Mouse (Mus musculus): ENCODE measurements around the gene Fam83g. TPM values are rescaled to one million over a fixed set of nuclear protein-coding genes. Genes with fewer than 3 reads are reported as not detected.

The Fam83g gene
- polyA plus RNA-seq, 1 experiment from 2014 or later: 2.2 TPM

DNA sequence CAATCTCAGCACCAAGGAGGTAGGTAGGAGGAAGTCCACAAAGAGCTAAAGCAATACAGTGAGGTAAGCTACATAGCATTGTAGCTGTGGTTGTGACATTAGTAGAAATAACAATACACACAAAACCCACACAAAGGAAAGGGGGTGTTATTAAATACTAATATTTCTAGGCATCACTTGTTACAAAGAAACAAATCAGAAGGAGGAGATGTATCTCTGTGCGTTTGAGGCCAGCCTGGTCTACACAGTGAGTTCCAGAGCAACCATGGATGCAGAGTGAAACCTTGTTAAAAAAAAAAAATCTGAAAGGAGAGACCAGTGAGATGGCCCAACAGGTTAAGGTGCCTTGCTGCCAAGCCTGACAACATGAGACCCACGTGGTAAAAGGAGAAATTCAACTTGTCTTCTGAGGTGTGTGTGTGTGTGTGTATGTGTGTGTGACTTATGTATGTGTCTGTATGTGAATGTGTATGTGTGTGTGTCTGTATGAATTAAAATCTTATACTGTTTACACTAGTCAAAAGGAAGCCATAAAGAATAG, 37.3 kb upstream of the Fam83g start:
- Histone ChIP-seq H3K27ac (no peak overlapping the region), H3K36me3 (no peaks in the 10 kb centered on the region), H3K4me2 (replicated peaks) (no peak overlapping the region), H3K4me3 (no peak overlapping the region), H3K4me1 (peaks cover 20% of the 10 kb centered on the region), H3K9me3 (no peaks in the 10 kb centered on the region), H3K27me3 (no peaks in the 10 kb centered on the region), H3K9ac (no peak overlapping the region)
- no peak for ATAC-seq (ENCODE audit: low FRiP score, low read depth)
- WGBS: 69% methylated on average over 2 of the region's 2 CpGs

DNA sequence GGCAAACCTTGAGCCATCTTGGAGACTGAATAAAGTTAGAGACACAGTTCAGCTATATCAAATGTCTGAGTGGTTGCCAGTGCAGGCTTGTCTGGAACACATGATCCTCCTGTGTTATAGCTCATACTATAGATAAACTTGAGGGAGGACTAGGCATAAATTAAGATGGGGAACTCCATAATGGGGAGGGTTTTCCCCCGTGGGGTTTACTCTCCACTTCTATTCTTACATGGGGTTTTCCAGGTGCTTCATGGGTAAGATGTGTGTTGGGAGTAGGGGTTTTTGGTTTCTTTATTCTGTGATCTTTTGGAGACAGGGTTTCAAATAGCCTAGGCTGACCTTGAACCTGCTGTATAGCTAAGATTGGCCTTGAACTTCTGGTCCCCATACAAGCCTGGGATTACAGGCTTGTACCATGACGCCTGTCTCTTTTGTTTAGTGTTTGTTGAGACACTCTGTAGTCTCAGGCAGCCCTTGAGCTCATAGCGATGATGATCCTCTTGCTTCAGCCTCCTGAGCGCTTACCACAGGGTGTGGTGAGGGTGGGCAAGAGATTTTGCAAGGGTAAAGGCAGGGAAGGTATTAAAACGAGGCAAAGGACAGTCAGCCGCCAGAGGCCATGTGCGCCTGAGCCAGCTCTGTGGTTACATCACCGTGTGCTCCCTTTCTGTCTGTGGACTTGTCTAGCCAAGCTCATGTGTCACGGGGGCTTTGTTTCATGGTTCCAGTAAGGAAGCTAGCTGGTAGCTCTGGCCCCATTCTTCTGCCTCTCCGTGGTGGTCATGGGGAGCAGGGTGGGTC, 36.6 kb upstream of the Fam83g start:
- no peak overlapping the region for H3K27ac ChIP-seq
- no peak for ATAC-seq (ENCODE audit: low FRiP score, low read depth)
- WGBS: 73% methylated on average over 10 of the region's 10 CpGs

DNA sequence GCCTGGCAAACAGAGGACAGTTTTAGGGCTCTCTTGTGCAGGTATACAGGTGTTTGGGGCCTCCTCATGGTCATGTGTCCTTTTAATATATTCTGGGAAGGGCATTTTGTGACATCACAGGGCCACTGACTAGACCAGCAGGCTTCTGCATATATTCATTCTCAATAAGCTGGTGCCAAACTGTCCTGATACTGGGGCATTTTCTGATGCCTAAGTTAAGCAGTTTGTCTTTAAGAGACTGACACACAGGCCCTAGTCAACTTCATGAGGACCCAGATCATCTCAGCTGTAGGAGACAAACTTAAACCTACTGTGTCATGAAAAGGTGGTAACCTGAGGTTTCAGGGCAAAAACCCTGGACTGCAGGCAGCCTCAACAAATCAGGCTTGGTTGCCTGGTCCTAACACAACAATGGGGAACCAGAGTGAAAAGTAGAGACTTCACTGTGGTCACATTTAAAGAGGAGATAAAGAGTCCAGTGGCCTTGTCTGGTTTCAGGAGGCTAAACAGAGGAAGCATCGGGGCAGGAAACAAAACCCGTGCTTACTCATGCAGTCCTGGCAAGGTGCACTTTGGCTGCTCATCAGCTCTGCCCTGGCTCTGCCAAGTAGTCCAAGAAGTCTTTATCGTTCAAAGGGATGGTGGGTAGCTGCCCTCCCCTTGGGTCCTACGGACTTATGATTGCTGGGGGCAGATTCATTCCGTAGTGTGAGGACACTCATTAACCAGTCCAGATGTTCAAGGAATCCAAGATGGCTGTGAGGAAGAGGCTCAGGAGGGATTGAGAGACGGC, 35.7 kb upstream of the Fam83g start:
- ATAC-seq (ENCODE audit: low FRiP score, low read depth): no peak
- no peak overlapping the region for H3K9ac ChIP-seq
- 74% methylated on average over 6 of the region's 6 CpGs for WGBS
- H3K27me3 ChIP-seq: no peaks in the 10 kb centered on the region
- H3K4me1 ChIP-seq: peaks cover 16% of the 10 kb centered on the region
- H3K4me3 ChIP-seq: no peak overlapping the region
- no peak overlapping the region for H3K4me2 ChIP-seq (replicated peaks)
- H3K27ac ChIP-seq: no peak overlapping the region
- H3K36me3 ChIP-seq: no peaks in the 10 kb centered on the region
- no peaks in the 10 kb centered on the region for H3K9me3 ChIP-seq

More for the DNA sequence above, 36.6 kb upstream of the Fam83g start:
- no peaks in the 10 kb centered on the region for H3K36me3 ChIP-seq
- H3K9ac ChIP-seq: no peak overlapping the region
- no peaks in the 10 kb centered on the region for H3K27me3 ChIP-seq
- H3K9me3 ChIP-seq: no peaks in the 10 kb centered on the region
- no peak overlapping the region for H3K4me2 ChIP-seq (replicated peaks)
- no peak overlapping the region for H3K4me3 ChIP-seq
- peaks cover 20% of the 10 kb centered on the region for H3K4me1 ChIP-seq

GRCm38 (mm10) chr11:61648749-61649115, 35.2 kb upstream of the Fam83g start:
- Histone ChIP-seq H3K27me3 (no peaks in the 10 kb centered on the region), H3K27ac (no peak overlapping the region), H3K36me3 (no peaks in the 10 kb centered on the region), H3K4me2 (replicated peaks) (no peak overlapping the region), H3K9ac (no peak overlapping the region), H3K9me3 (no peaks in the 10 kb centered on the region), H3K4me3 (no peak overlapping the region), H3K4me1 (peaks cover 11% of the 10 kb centered on the region)
- no peak for ATAC-seq (ENCODE audit: low FRiP score, low read depth)
- WGBS: 83% methylated on average over 7 of the region's 7 CpGs

DNA sequence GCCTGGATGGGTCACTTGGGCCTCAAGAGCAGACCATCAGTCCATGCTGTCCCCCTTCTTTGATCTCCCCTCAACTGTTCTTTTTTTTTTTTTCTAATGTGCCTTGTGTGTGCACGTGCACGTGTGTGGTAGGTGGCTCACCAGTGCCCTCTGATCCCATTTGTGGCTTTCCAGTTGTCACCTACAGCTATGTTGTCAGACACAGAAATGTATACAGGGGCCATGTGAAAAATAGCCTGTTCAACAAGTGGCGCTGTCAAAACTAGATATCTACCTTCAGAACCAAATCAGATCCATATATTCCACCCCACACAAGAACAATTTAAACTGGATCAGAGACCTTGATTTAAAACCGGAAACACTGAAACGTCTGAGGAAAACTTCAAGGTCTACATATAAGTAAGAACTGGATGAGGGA, 34.7 kb upstream of the Fam83g start:
- no peak overlapping the region for H3K4me2 ChIP-seq (replicated peaks)
- no peak overlapping the region for H3K27ac ChIP-seq
- no peaks in the 10 kb centered on the region for H3K27me3 ChIP-seq
- H3K9ac ChIP-seq: no peak overlapping the region
- 0 out of 2 replicates have a peak, but pooled peaks cover 8% of the 10 kb centered on the region for H3K4me1 ChIP-seq
- no peaks in the 10 kb centered on the region for H3K36me3 ChIP-seq
- no peak for ATAC-seq (ENCODE audit: low FRiP score, low read depth)
- H3K4me3 ChIP-seq: no peak overlapping the region
- 91% methylated on average over 5 of the region's 5 CpGs for WGBS
- no peaks in the 10 kb centered on the region for H3K9me3 ChIP-seq

DNA sequence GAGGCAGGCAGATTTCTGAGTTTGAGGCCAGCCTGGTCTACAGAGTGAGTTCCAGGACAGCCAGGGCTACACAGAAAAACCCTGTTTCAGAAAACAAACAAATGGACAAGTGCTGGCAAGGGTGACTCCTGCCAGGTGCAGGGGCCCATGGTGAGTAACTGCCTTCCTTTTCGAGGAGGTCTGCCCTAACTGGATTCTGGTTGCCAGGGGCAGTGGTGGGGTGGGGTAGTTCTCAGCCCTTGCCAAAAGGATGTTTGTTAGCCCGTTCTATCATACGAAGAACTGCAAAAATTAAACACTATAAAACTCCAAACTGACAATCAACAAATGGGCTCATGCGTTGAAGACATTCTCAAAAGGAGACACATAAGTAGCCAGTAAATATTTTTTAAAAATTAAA, 34.3 kb upstream of the Fam83g start:
- no peak overlapping the region for H3K4me2 ChIP-seq (replicated peaks)
- 0 out of 2 replicates have a peak, but pooled peaks cover 3% of the 10 kb centered on the region for H3K4me1 ChIP-seq
- WGBS: 88% methylated on average over 4 of the region's 4 CpGs
- no peaks in the 10 kb centered on the region for H3K9me3 ChIP-seq
- no peaks in the 10 kb centered on the region for H3K27me3 ChIP-seq
- no peak overlapping the region for H3K4me3 ChIP-seq
- no peak overlapping the region for H3K27ac ChIP-seq
- H3K9ac ChIP-seq: no peak overlapping the region
- H3K36me3 ChIP-seq: no peaks in the 10 kb centered on the region
- ATAC-seq (ENCODE audit: low FRiP score, low read depth): no peak

GRCm38 (mm10) chr11:61650470-61651265, 33.2 kb upstream of the Fam83g start:
- Histone ChIP-seq H3K27me3 (no peaks in the 10 kb centered on the region), H3K4me1 (no peaks in the 10 kb centered on the region), H3K4me2 (replicated peaks) (no peak overlapping the region), H3K9me3 (no peaks in the 10 kb centered on the region), H3K4me3 (no peak overlapping the region), H3K36me3 (no peaks in the 10 kb centered on the region), H3K9ac (no peak overlapping the region), H3K27ac (no peak overlapping the region)
- ATAC-seq (ENCODE audit: low FRiP score, low read depth): no peak
- WGBS: 85% methylated on average over 9 of the region's 9 CpGs

DNA sequence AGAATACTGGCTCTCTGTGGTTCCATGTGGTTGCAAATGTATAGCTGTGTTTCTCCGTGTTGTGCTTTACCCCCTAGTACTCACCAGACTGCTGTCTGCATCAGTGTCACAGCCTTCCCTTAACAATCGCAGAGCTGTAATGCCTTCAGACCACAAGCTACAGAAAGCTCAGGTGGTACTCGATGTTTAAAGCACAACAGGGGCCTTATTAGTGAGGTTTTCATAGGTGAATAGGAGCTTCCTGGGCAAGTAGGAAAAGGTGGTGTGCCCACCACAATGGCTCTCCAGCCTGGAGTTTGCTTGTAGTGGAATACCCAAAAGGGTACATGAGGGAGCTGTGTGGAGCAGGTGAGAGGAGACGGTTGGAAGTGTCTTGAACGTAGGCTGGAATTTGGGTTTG, 31.7 kb upstream of the Fam83g start:
- Histone ChIP-seq H3K36me3 (no peaks in the 10 kb centered on the region), H3K9ac (no peak overlapping the region), H3K27me3 (no peaks in the 10 kb centered on the region), H3K4me1 (no peaks in the 10 kb centered on the region), H3K4me3 (no peak overlapping the region), H3K4me2 (replicated peaks) (no peak overlapping the region), H3K9me3 (no peaks in the 10 kb centered on the region), H3K27ac (no peak overlapping the region)
- no peak for ATAC-seq (ENCODE audit: low FRiP score, low read depth)
- 83% methylated on average over 5 of the region's 5 CpGs for WGBS

DNA sequence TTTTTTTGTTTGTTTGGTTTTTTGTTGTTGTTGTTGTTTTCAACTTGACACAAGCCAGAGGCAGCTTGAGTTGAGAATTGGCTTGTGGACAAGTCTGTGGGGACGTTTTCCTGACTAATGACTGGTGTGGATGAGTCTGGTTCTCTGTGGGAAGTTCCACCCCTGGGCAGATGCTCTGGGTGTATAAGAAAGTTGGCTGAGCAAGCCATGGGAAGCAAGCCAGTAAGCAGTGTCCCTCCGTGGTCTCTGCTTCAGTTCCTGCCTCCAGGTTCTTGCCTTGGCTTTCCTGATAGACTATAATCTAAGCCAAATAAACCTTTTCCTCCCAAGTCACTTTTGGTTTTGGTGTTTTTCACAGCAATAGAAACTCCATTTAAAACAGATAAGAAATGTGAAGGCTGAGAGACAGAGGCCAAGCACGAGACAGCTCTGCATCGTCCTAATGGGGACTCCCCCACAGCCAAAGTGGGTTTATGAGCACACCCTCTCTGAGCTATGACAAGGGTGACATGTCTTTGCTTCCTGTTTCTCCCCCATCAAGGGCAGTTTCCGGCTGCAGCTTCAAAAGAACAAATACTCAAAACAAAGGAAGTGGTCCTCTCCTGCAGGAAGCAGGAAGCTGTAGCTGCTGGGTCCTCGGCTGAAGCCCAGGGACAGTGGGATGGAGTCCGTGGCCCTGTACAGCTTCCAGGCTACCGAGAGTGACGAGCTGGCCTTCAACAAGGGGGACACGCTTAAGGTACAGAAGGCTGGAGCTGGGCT, 31.0 kb upstream of the Fam83g start, which contains the start of gene Grap:
Gene Grap, plus strand, starts transcription at position 580 of the 762 bp plus-strand sequence.
- no peaks in the 10 kb centered on the region for H3K9me3 ChIP-seq
- no peaks in the 10 kb centered on the region for H3K36me3 ChIP-seq
- no peak within 1 kb of the TSS for H3K4me3 ChIP-seq
- no peaks in the 10 kb centered on the region for H3K4me1 ChIP-seq
- no peak within 1 kb of the TSS for H3K27ac ChIP-seq
- ATAC-seq (ENCODE audit: low FRiP score, low read depth): no peak
- H3K27me3 ChIP-seq: no peaks in the 10 kb centered on the region
- H3K9ac ChIP-seq: no peak within 1 kb of the TSS
- 62% methylated on average over 10 of the region's 10 CpGs for WGBS
- no peak within 1 kb of the TSS for H3K4me2 ChIP-seq (replicated peaks)

DNA sequence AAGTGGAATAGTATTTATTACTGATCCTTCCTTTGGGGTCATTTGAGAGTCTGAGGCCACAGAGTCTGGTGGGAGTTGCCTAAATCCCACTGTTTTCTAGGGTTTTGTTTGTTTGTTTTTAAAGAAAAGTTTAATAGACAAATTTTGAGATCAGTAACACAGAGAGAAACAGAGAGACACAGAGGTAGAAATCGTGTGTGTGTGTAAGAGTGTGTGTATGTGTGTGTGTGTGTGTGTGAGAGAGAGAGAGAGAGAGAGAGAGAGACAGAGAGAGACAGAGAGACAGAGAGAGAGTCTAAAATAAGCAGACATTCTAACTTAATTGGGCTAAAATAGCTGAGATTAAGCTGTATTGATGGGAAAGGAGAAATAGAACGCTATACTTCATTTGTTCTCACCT, 30.3 kb upstream of the Fam83g start:
- Histone ChIP-seq H3K9me3 (no peaks in the 10 kb centered on the region), H3K27me3 (no peaks in the 10 kb centered on the region), H3K4me2 (replicated peaks) (no peak overlapping the region), H3K27ac (no peak overlapping the region), H3K4me3 (no peak overlapping the region), H3K9ac (no peak overlapping the region), H3K36me3 (no peaks in the 10 kb centered on the region), H3K4me1 (0 out of 2 replicates have a peak, but pooled peaks cover under 1% of the 10 kb centered on the region)
- ATAC-seq (ENCODE audit: low FRiP score, low read depth): no peak
- 71% methylated on average over 2 of the region's 2 CpGs for WGBS

DNA sequence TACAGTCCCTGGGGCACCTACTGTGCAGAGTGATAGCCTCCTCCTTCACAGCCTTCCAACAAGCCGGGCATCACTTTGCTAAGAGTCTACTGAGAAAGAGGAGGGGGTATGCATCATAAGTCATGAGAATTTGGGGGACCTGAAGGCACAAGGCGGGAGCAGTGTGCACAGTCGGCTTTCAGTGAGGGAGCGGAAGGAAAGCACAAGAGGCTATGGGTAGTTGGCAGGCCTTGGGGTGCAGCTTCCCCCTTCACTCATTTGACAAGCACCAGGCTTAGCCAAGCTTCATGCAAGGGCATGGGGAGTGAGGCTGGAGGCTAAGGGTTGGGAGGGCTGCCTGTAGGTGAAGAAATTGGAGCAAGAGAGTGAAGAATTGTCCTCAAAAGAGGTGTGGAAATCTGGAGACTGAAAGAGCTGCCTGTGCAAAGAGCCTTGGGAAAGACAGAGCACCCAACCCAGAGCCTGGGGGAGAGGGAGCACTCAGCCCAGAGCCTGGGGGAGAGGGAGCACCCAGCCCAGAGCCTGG, 29.0 kb upstream of the Fam83g start:
- Histone ChIP-seq H3K27me3 (no peaks in the 10 kb centered on the region), H3K27ac (no peak overlapping the region), H3K4me1 (0 out of 2 replicates have a peak, but pooled peaks cover 5% of the 10 kb centered on the region), H3K4me2 (replicated peaks) (no peak overlapping the region), H3K36me3 (no peaks in the 10 kb centered on the region), H3K9me3 (no peaks in the 10 kb centered on the region), H3K4me3 (no peak overlapping the region), H3K9ac (no peak overlapping the region)
- 98% methylated on average over 4 of the region's 4 CpGs for WGBS
- no peak for ATAC-seq (ENCODE audit: low FRiP score, low read depth)

All from limb, embryonic 13.5 days (tissue).